Mouse (Mus musculus) neural tube, embryonic 14.5 days (tissue): ENCODE measurements around the gene Creb1. TPM values are rescaled to one million over a fixed set of nuclear protein-coding genes. Genes with fewer than 3 reads are reported as not detected.

Experiments
- ATAC-seq: fragments of 200-750 bp; cut with Nextera tagmentation; 2 replicates; pipeline ENCODE4 v1.8.0; 2017; ENCODE audit warnings: low read depth, mild to moderate bottlenecking, moderate TSS enrichment, moderate library complexity
- H3K27ac ChIP-seq: fragments of 300-500 bp; sonication (generic); 2 replicates; pipeline ENCODE4 v1.5.1; 2014; ENCODE audit warnings: low read depth, mild to moderate bottlenecking, control low read depth, low read length, moderate library complexity, mixed read lengths
- H3K27me3 ChIP-seq: fragments of 300-500 bp; sonication (generic); 2 replicates; pipeline ENCODE4 v1.6.1; 2014; ENCODE audit warnings: low read length; ENCODE audit not compliant: control insufficient read depth, insufficient read depth
- H3K36me3 ChIP-seq: fragments of 300-500 bp; sonication (generic); 2 replicates; pipeline ENCODE4 v1.6.1; 2014; ENCODE audit warnings: low read length, mixed read lengths; ENCODE audit not compliant: control insufficient read depth, insufficient read depth
- H3K4me1 ChIP-seq: fragments of 300-500 bp; sonication (generic); 2 replicates; pipeline ENCODE4 v1.6.1; 2014; ENCODE audit warnings: low read length; ENCODE audit not compliant: control insufficient read depth, insufficient read depth
- H3K4me2 ChIP-seq: fragments of 300-500 bp; sonication (generic); 2 replicates; pipeline ENCODE4 v1.6.1; 2014; ENCODE audit warnings: mild to moderate bottlenecking, low read depth, low read length, control low read depth
- H3K4me3 ChIP-seq: fragments of 300-500 bp; sonication (generic); 2 replicates; pipeline ENCODE4 v1.5.1; 2014; ENCODE audit warnings: low read depth, low read length, control low read depth, mixed read lengths
- H3K9ac ChIP-seq: fragments of 300-500 bp; sonication (generic); replicated peaks from 2 replicates; pipeline ENCODE4 v1.6.1; 2014; ENCODE audit warnings: low read depth, mild to moderate bottlenecking, control low read depth, low read length, mixed read lengths
- H3K9me3 ChIP-seq: fragments of 300-500 bp; sonication (generic); 2 replicates; pipeline ENCODE4 v1.6.1; 2016; ENCODE audit warnings: low read length; ENCODE audit not compliant: control insufficient read depth
- whole genome bisulfite sequencing: fragments of 180-500 bp; shearing (Covaris S2); extraction: QIAGEN DNeasy Blood & Tissue Kit; methylation state at CpG from one replicate; pipeline ENCODE4 v1.1.7; 2014; 5-methylcytosine and 5-hydroxymethylcytosine counted together
- polyA plus RNA-seq: library from polyadenylated mRNA; unstranded; fragments of >200 nt; fragmentation: Nextera tagmentation; extraction: Ambion mirVana; gene quantifications from 2 replicates; pipeline ENCODE4 v1.2.1, GENCODE M21; 2014

Gene Creb1
- polyA plus RNA-seq, 1 experiment from 2014 or later: 50.1 TPM

DNA sequence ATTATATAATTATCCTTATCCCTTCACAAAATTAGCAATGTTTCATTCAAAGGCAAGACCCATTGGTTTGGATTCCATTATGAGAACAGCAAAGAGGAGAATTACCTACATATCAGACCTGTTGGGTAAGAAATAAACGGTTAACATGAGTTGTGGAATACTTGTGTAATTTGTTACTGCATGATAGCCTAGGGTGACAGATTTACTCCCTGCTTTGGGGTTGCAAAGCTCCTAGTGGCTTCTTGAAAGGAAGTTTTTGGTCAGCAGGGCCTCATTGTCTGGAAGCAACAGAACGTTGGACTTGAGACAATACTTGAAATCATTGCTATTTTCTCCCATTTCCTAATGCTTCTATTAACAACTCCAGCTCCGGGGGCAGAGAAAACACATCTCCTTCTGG, 14.0 kb upstream of the Creb1 start:
- Histone ChIP-seq H3K4me2 (no peak overlapping the region), H3K27me3 (no peaks in the 10 kb centered on the region), H3K9me3 (no peaks in the 10 kb centered on the region), H3K27ac (no peak overlapping the region), H3K36me3 (no peaks in the 10 kb centered on the region), H3K4me3 (no peak overlapping the region), H3K4me1 (no peaks in the 10 kb centered on the region), H3K9ac (no peak overlapping the region)
- no peak for ATAC-seq
- WGBS: 68% methylated on average over 3 of the region's 3 CpGs

DNA sequence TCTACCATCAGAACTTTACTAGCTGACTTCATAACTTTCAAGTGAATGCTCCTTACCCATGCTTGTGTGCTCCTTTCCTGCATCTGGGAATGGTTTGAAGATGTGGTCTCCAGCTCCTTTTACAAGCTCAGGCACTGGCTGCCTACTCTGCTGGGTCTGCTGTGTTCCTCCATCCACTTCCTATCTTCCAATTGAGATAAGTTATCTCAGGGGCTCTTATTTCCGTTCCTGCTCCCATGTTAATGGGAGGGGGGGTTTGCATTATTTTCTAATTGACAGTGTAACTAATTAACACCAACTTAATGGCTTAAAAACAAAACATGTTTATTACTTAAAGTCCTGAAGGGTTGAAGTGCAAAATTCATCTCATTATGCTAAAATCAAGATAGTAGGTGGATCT, 13.1 kb upstream of the Creb1 start:
- H3K4me3 ChIP-seq: no peak overlapping the region
- H3K9me3 ChIP-seq: no peaks in the 10 kb centered on the region
- H3K27me3 ChIP-seq: no peaks in the 10 kb centered on the region
- no peak overlapping the region for H3K27ac ChIP-seq
- ATAC-seq: no peak
- H3K36me3 ChIP-seq: no peaks in the 10 kb centered on the region
- H3K4me1 ChIP-seq: no peaks in the 10 kb centered on the region
- no peak overlapping the region for H3K9ac ChIP-seq
- H3K4me2 ChIP-seq: no peak overlapping the region
- 78% methylated on average over 1 of the region's 1 CpGs for WGBS

DNA sequence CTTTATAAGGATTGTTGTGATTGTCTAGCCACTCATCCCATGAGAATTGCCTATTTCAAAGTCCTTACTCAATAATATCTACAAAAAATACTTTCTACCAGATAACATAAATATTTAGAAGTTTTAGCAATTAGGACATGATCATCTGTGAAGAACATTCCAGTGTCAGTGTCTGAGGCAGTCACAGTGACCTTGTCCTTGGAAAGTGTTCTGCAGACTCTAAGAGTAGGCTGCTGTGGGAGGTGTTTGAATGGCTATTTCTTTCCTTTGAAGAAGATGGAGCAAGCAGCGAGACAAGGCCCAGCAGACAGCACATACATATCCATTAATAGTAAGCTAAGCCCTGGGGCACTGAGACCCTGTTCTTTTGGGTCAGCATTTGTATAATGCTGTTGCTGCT, 12.5 kb upstream of the Creb1 start:
- H3K4me3 ChIP-seq: no peak overlapping the region
- H3K9ac ChIP-seq: no peak overlapping the region
- no peak overlapping the region for H3K4me2 ChIP-seq
- ATAC-seq: no peak
- 71% methylated on average over 1 of the region's 1 CpGs for WGBS
- no peaks in the 10 kb centered on the region for H3K9me3 ChIP-seq
- no peaks in the 10 kb centered on the region for H3K4me1 ChIP-seq
- H3K27ac ChIP-seq: no peak overlapping the region
- H3K27me3 ChIP-seq: no peaks in the 10 kb centered on the region
- no peaks in the 10 kb centered on the region for H3K36me3 ChIP-seq

DNA sequence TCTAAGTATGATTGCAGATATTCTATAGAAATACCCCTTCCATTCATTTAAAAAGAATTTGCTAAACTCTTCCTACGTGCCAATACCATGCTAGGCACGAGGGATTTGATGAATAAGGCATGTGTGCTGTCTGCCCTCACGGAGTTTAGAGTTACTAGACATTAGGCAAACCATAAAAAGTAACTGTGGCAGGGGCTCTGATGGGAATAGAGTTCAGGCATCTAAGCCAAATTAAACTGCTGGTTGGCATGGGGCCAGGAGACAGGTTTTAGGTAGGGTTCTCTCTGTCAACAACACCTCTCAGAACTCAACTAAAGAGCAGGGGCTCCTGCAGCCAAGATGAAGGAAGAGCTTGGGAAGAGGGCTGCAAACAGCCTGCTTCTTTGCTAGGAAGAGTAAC, 10.7 kb upstream of the Creb1 start:
- Histone ChIP-seq H3K36me3 (no peaks in the 10 kb centered on the region), H3K4me1 (no peaks in the 10 kb centered on the region), H3K27ac (no peak overlapping the region), H3K4me3 (no peak overlapping the region), H3K4me2 (no peak overlapping the region), H3K9ac (no peak overlapping the region), H3K9me3 (no peaks in the 10 kb centered on the region), H3K27me3 (no peaks in the 10 kb centered on the region)
- 63% methylated on average over 3 of the region's 3 CpGs for WGBS
- ATAC-seq: no peak

DNA sequence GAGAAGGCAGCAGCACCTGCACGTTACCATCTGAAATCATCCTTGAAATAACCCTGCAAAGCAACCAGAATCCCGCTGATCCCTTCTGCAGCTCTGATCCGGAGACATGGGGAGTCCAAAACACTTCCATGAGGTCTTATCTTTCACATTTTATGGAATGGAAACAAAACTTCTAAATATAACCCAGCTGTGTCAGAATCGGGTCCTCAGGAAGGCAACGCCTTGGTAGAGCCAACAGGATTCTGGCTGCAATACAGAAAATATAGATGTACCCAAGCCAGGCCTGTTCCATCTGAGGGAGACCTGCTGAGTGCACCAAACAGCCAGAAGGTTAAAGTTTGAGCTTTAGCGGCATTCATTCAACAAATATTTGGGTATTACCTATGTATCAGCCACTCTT, 9.8 kb upstream of the Creb1 start:
- Histone ChIP-seq H3K36me3 (no peaks in the 10 kb centered on the region), H3K27me3 (no peaks in the 10 kb centered on the region), H3K4me1 (no peaks in the 10 kb centered on the region), H3K4me3 (no peak overlapping the region), H3K4me2 (no peak overlapping the region), H3K9ac (no peak overlapping the region), H3K27ac (no peak overlapping the region), H3K9me3 (no peaks in the 10 kb centered on the region)
- no peak for ATAC-seq
- 88% methylated on average over 6 of the region's 6 CpGs for WGBS

DNA sequence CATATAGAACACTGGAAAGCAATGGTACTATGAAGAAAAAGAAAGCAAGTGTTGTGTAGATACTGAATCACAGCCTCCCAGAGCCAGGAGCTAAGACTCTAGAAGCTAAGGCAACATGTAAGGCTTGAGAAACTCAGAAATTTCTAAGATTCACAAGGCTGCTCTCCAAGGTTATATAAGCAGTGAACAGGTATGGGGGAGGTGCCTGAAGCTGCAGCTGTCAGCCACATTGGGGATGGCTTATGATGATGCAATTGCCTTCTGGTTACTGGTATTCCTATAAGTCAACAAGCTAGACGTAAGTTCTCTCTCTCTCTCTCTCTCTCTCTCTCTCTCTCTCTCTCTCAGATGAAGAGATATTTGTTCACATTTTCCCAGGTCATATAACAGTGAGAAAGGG, 9.3 kb upstream of the Creb1 start:
- ATAC-seq: no peak
- Histone ChIP-seq H3K4me1 (no peaks in the 10 kb centered on the region), H3K27ac (no peak overlapping the region), H3K36me3 (no peaks in the 10 kb centered on the region), H3K9me3 (no peaks in the 10 kb centered on the region), H3K4me2 (no peak overlapping the region), H3K9ac (no peak overlapping the region), H3K4me3 (no peak overlapping the region), H3K27me3 (no peaks in the 10 kb centered on the region)
- 82% methylated on average over 1 of the region's 1 CpGs for WGBS

DNA sequence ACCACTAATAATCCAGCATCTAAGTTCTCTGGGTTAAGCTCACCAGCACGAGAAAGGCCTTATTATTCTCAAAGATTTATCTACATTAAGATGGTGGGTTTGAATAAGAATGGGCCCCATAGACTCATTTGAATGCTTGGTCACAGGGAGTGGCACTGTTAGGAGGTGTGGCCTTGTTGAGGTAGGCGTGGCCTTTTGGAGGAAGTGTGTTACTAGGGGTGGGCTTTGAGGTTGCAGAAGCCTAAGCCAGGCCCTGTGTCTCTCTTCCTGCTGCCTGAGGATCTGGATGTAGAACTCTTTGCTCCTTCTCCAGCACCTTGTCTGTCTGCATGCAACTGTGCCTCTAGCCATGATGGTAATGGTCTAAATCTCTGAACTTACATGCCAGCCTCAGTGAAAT, 7.8 kb upstream of the Creb1 start:
- no peaks in the 10 kb centered on the region for H3K9me3 ChIP-seq
- 76% methylated on average over 2 of the region's 2 CpGs for WGBS
- no peaks in the 10 kb centered on the region for H3K27me3 ChIP-seq
- H3K4me2 ChIP-seq: no peak overlapping the region
- no peak overlapping the region for H3K4me3 ChIP-seq
- H3K36me3 ChIP-seq: no peaks in the 10 kb centered on the region
- ATAC-seq: no peak
- no peak overlapping the region for H3K9ac ChIP-seq
- H3K27ac ChIP-seq: no peak overlapping the region
- H3K4me1 ChIP-seq: no peaks in the 10 kb centered on the region

DNA sequence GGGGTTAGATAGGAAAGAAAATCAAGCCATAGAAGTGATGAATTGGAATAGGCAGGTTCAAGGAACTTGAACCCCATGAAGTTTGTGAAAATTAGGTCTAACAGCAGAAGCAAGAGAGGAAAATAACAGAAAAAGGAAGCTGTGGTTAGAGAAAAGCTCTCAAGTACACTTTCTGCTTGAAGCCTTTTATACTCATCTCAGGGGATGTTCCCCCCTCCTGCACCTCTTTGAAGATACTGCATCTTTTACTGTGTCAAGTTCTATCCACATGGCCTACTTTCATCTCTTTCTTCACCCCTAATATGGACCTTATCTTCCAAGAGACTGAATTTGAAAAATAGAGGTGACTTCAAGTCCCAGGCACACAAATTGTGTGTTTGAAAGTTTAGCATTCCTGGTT, 4.8 kb upstream of the Creb1 start:
- Histone ChIP-seq H3K4me1 (peaks cover 10% of the 10 kb centered on the region; the same call in 1 of the 2 replicates), H3K9me3 (no peaks in the 10 kb centered on the region), H3K4me2 (no peak overlapping the region)

DNA sequence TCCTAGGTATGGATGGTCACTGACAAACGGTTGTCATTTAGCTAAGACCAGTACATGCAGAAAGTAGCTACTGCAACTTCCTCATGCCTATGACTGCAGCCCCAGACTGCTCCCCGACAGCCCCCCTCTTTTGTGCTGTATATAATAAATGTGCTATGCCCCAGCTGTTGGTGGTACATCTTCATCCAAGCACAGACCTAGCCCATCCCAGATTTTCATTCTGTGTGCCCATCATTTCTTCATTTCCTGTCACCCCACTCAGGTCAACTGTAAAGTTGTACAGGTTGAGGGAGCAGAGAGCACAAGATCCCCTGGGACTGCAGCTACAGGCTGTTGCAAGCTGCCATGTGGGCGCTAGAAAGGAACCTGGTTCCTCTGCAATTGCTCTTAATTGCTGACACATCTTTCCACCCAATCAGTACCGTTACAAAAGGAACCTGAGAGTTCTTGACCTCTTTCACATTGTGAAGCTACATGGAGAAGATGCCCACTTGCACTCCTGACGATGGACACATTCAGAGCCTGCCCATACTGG, 2.6 kb upstream of the Creb1 start:
- H3K4me3 ChIP-seq: no peak overlapping the region
- no peak overlapping the region for H3K27ac ChIP-seq
- H3K9ac ChIP-seq: no peak overlapping the region
- WGBS: 91% methylated on average over 5 of the region's 5 CpGs
- H3K36me3 ChIP-seq: no peaks in the 10 kb centered on the region
- no peaks in the 10 kb centered on the region for H3K27me3 ChIP-seq
- no peaks in the 10 kb centered on the region for H3K9me3 ChIP-seq
- no peak overlapping the region for H3K4me2 ChIP-seq
- ATAC-seq: no peak
- peaks cover 17% of the 10 kb centered on the region; the same call in 1 of the 2 replicates for H3K4me1 ChIP-seq

More for the DNA sequence above, 4.8 kb upstream of the Creb1 start:
- Histone ChIP-seq H3K27me3 (no peaks in the 10 kb centered on the region), H3K27ac (no peak overlapping the region), H3K9ac (no peak overlapping the region), H3K36me3 (no peaks in the 10 kb centered on the region), H3K4me3 (no peak overlapping the region)
- ATAC-seq: no peak

DNA sequence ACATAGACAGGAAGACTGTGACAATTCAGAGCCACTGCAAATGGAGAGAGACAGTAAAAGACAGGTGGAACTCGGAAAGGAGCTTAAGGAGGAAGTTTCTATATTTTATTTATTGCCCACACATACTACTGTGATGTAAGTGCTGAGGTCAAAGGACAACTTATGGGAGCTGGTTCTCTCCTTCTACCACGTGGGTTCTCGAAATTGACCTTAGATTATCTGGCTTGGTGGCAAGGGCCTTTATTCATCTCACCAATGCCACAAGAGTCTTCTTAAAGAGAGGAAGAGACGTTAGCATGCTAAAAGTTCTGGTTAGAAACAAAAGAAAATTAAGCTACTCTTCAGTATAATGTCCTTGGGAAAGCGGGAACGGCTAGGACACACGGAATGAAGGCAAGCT, 897 bp upstream of the Creb1 start:
- Histone ChIP-seq H3K4me1 (peaks cover 29% of the 10 kb centered on the region), H3K4me2 (peak overlapping the region; percentile 85), H3K9ac (peak overlapping the region; percentile 98), H3K27ac (peak overlapping the region; percentile 100), H3K36me3 (no peaks in the 10 kb centered on the region), H3K27me3 (no peaks in the 10 kb centered on the region), H3K9me3 (no peaks in the 10 kb centered on the region), H3K4me3 (peak overlapping the region; percentile 93)
- WGBS: 18% methylated on average over 7 of the region's 7 CpGs
- no peak for ATAC-seq
